Comparison of ENCODE assay signal across 8 mouse cellular contexts in the genomic region with DNA sequence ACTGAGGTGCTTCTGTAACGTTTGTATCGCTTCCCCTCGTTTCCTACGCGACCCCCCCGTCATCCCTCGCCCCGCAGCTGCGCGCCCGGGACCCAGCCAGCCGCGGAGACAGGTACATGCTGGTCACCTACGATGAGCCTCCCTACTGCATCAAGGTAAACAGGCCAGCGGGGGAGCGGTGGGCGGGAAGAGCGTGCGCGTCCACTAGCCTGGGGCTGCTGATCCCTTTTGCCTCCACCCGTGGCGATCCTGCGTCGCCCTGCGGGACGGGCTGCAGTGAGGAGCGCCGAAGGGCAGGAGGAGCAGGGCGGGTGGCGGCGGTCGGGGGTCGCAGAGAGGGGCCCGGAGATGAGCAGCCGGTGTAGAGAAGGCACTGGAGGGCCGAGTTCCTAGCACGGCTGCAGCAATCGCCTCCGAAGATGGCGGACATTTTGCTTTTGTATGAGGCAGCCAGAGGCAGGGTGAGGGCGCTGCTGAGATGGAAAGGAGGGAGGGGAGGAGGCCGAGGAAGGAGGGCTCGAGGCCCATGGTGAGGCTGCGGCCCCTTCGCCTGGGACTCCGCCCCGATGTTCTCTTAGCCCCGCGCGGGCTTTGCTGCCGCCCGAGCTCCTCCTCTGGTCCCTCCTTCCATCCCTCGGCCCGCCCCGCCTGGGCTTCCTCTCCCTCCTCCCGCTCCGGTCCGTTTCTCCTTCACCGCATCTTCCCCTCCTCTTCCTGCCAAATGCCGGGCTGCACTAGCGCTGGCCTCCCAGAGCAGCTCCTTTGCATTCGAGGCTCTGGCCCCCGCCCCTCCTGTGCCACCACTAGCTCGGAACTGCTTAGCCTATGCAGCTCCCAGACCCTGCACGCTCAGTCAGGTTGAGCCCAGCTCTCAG. TPM values are rescaled to one million over a fixed set of nuclear protein-coding genes. Genes with fewer than 3 reads are reported as not detected.
A peak's percentile ranks its signal among the peaks of the same experiment; 100 is the strongest.
DNase-seq lines count a peak whose midpoint lies in the region; ATAC-seq lines count a peak whose summit lies in the region.

No protein-coding gene starts in this region.

- 10% methylated on average over 46 of the region's 65 CpGs for WGBS in hindbrain, embryonic 11.5 days

- H3K4me3 ChIP-seq in hindbrain, embryonic 11.5 days (ENCODE audit: low read depth, low read length), result peak overlapping the region; percentile 54

- H3K9ac ChIP-seq in hindbrain, embryonic 11.5 days (ENCODE audit: low read depth, low read length), result peak overlapping the region; percentile 86

- no peaks in the 10 kb centered on the region for H3K27me3 ChIP-seq in hindbrain, embryonic 11.5 days (ENCODE audit: control insufficient read depth, insufficient read depth, low read length)

- peak overlapping the region; percentile 91 for H3K27ac ChIP-seq in hindbrain, embryonic 11.5 days (ENCODE audit: low read depth, low read length)

- H3K4me2 ChIP-seq in hindbrain, embryonic 11.5 days (replicated peaks; ENCODE audit: low read depth, low read length), result peak overlapping the region; percentile 58

- peak; percentile 70 for DNase-seq in MEL-GATA-1-ER (ENCODE audit: extremely low read depth, low read depth)
- DNase-seq in cerebellum, adult 8-10 months, result peak; percentile 83
- DNase-seq in hindbrain, embryonic 11.5 days (ENCODE audit: low spot score), result peak; percentile 83
- DNase-seq in layer of hippocampus, postnatal 10 days (ENCODE audit: low spot score in 2 of 2), result peak; percentile 76 to 84
- DNase-seq in lung, postnatal 10 days, result peak; percentile 95
- DNase-seq in ovary, postnatal 36 days (ENCODE audit: low spot score), result peak; percentile 88
- DNase-seq in thymus, postnatal 25 days, result peak; percentile 86

- no peaks in the 10 kb centered on the region for H3K4me1 ChIP-seq in hindbrain, embryonic 11.5 days (replicated peaks; ENCODE audit: control insufficient read depth, insufficient read depth, low read length)

- H3K9me3 ChIP-seq in hindbrain, embryonic 11.5 days (ENCODE audit: control insufficient read depth, low read length), result no peaks in the 10 kb centered on the region

- ATAC-seq in frontal cortex, adult (ENCODE audit: low TSS enrichment), result peak; percentile 95
- peak; percentile 95 for ATAC-seq in hindbrain, embryonic 11.5 days (ENCODE audit: low FRiP score)

- H3K36me3 ChIP-seq in hindbrain, embryonic 11.5 days (ENCODE audit: control insufficient read depth, insufficient read depth, low read length), result no peaks in the 10 kb centered on the region

RNA-seq across cellular contexts. Expression of a gene that starts 1.0 kb away (rescaled TPM):
- 24.7 and 25.8 TPM in 2 replicates for polyA plus RNA-seq in hindbrain, embryonic 11.5 days (2014; fragmentation: Nextera tagmentation; extraction: Ambion mirVana)
- total RNA-seq in layer of hippocampus, postnatal 10 days (2021), result 10 to 100 TPM; 26.6 to 31.3 TPM

RNA-seq across cellular contexts. Expression of a gene that starts 7.8 kb away (rescaled TPM):
- polyA plus RNA-seq in hindbrain, embryonic 11.5 days (2014; fragmentation: Nextera tagmentation; extraction: Ambion mirVana), result 1.6 and 2.4 TPM in 2 replicates
- total RNA-seq in layer of hippocampus, postnatal 10 days (2021), result not detected

Comparison
In these comparisons a context has a peak if more than half of its experiments do, and no peak if none do; other contexts are left out.
1. Peak in every context shown above with its lines: DNase-seq, ATAC-seq, H3K4me3 ChIP-seq and H3K27ac ChIP-seq.